Mouse (Mus musculus) lung, adult 2 months (tissue): Measurements from ENCODE around the gene Cacna2d3. TPM values are rescaled to one million over a fixed set of nuclear protein-coding genes. Genes with fewer than 3 reads are reported as not detected.
A peak's percentile ranks its signal among the peaks of the same experiment; 100 is the strongest.

Source experiments
- DNase-seq: peaks from one replicate; pipeline ENCODE4 v3.0.0; 2022
- H3K4me1 ChIP-seq: fragments of 200-500 bp; 2 replicates; pipeline ENCODE4 v1.6.1; 2011; ENCODE audit warnings: low read length; ENCODE audit not compliant: control insufficient read depth, insufficient read depth
- H3K4me3 ChIP-seq: fragments of 200-500 bp; replicated peaks from 2 replicates; pipeline ENCODE3; 2011; ENCODE audit warnings: low read depth, mild to moderate bottlenecking, control low read depth, low read length; ENCODE audit errors: extremely low read depth
- CTCF ChIP-seq: fragments of 200-500 bp; IDR thresholded peaks from 2 replicates; pipeline ENCODE4 v1.5.1; 2011; ENCODE audit warnings: mild to moderate bottlenecking, low read length, control low read depth; ENCODE audit not compliant: insufficient read depth
- POLR2A ChIP-seq: fragments of 200-500 bp; IDR thresholded peaks from 2 replicates; pipeline ENCODE4 v1.6.1; 2011; ENCODE audit warnings: low read depth, mild to moderate bottlenecking, control low read depth, low read length, borderline replicate concordance; ENCODE audit errors: extremely low read depth
- WGBS: fragments of 180-500 bp; shearing (Covaris S2); methylation state at CpG from one replicate; pipeline ENCODE4 v1.1.7; 2018; 5-methylcytosine and 5-hydroxymethylcytosine counted together
- polyA plus RNA-seq: library from polyadenylated mRNA; depleted of rRNA; stranded (reverse); fragments of >200 nt; gene quantifications from 2 replicates; pipeline ENCODE4 v1.2.3, GENCODE M21; 2012

Gene Cacna2d3
- polyA plus RNA-seq, 1 experiment, result 0.38 TPM

DNA sequence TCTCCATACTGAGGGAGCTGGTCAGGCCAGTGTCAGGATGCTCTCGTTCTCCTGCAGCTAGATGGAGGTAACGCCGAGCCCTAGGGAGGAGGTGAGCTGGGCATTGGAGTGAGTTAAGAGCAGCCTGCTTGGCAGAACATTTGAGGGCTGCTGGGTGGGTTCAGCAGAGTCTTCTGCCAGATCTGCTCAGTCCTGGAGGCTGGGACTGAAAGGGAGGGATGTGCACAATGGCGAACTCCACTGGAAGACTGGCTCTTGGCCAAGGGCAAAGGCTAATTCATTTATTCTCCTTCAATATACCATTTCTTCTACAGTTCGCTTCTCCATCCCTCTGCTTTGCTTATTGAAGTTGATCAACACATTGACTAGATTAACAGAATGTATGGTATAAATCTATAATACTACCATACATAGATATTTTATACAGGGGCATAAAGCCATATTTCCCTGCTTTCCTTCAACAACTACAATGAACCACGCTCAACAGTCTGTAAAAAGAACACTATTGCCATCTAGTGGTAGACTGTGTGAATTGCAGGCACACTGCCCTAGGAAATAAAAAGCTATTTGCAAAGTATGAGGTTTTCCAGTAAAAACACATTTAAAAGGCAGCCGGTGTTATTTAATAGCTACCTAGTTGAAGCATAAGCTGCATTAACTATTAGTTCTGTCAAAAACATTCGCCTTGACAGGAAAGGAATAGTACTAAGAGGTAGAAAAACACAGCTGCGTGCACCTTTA is 611.1 kb downstream of the Cacna2d3 start:
- TF ChIP-seq CTCF (no peak), POLR2A (no peak)
- Histone ChIP-seq H3K4me3 (no peak overlapping the region), H3K4me1 (no peaks in the 10 kb centered on the region)
- DNase-seq, result no peak
- WGBS, result 78% methylated on average over 9 of the region's 9 CpGs

DNA sequence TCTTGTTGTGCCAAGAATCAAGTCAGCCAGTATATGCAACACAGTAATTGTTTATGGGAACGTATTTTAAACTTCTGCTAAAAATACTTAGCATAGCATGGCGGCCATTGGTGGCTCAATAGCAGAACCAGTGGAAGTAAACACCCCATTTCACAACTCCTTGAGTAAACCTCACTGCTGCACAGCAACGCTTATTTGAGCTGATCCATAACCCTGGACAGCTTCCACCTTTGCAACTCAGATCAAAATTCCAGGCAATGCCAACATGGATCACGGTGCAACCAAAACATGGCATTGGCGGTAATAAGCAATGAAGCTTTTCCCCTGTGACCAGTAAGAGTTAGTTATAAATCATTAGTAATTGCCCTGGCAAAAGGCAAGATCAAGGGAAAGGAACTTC is 614.2 kb downstream of the Cacna2d3 start:
- no peak for TF ChIP-seq POLR2A
- TF ChIP-seq CTCF, result no peak
- Histone ChIP-seq H3K4me3 (no peak overlapping the region), H3K4me1 (no peaks in the 10 kb centered on the region)
- WGBS, result 69% methylated on average over 5 of the region's 5 CpGs
- no peak for DNase-seq

DNA sequence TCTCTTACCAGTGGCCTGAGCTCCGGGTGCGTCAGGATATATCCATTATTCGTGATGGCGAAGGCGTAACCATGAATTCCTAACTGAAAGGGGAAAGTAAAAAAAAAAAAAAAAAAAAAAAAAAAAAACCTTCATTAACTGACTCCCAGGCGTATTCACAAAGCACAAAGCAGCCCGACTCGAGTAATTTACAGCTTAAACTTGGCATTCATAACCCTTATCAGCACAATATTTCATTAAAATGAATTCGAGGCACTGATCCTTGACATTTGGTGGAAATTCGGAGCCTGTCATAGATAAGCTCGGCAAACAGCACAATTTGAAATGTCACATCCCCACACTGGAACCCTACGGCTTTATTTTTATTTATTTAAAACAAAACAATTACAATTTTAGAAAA is 623.9 kb downstream of the Cacna2d3 start:
- no peak for DNase-seq
- H3K4me3 ChIP-seq, result no peak overlapping the region
- H3K4me1 ChIP-seq, result no peaks in the 10 kb centered on the region
- TF ChIP-seq POLR2A, result no peak
- no peak for TF ChIP-seq CTCF
- 64% methylated on average over 12 of the region's 12 CpGs for WGBS

DNA sequence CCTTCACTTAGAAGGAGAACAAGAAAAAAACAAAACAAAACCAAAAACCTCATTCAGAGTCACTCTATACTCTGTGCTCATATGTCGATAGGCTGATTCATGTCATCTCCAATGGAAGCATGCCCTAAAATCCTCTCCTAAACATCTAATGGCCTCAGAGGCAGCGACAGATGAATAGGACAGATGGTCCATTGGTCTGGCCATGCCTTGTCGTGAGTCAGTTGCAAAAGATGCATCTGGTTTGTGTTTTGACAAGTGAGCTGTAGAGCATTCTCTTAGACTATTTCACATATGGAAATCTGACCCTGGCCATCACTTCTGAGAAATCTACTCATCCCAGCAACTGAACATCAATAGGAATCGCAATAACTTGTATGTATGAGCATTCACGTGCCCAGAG is 626.2 kb downstream of the Cacna2d3 start:
- 86% methylated on average over 5 of the region's 5 CpGs for WGBS
- Histone ChIP-seq H3K4me3 (no peak overlapping the region), H3K4me1 (no peaks in the 10 kb centered on the region)
- TF ChIP-seq CTCF (no peak), POLR2A (no peak)
- no peak for DNase-seq

DNA sequence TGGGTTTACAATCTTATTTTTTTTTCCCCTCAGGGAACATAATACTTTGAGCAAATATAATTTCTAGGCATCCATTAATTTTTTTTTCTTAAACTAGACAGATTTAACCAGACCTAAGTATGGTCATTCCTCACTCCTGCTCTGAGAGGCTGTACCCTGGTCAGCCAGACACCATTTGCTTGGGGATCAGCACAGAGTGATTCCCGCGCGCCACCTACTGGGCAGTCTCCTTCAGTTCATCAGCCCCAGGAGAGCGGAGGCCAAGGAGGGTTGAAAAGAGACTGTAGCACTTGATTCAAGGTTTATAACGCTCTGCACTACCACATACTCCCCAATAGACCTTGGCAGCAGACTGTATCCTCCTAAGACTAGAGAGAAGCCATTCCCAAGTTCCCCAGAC is 631.6 kb downstream of the Cacna2d3 start:
- TF ChIP-seq POLR2A, result no peak
- peak; percentile 67 for TF ChIP-seq CTCF
- peak; percentile 64 for DNase-seq
- 9% methylated on average over 5 of the region's 5 CpGs for WGBS

DNA sequence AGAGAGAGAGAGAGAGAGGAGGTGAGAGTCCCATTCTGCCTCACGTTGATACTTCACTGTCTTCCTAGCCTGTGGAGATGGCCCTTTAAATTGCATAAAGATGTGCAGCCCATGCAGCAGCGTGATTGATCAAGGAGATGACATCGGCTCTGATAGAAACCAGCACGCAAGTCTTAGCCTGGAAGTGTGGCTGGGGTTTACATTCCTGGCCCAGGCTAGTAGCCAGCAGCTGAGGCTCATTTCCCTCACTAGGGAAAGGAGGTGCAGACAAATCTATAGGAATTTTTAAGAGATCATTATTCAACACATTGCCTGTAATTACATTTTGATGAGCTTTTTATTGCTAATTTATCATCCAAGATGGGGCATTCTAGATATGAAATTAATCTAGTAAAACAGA is 635.1 kb downstream of the Cacna2d3 start:
- TF ChIP-seq CTCF (no peak), POLR2A (no peak)
- WGBS, result 39% methylated on average over 4 of the region's 4 CpGs
- Histone ChIP-seq H3K4me3 (no peak overlapping the region), H3K4me1 (no peaks in the 10 kb centered on the region)
- no peak for DNase-seq

More for the DNA sequence above, 631.6 kb downstream of the Cacna2d3 start:
- no peak overlapping the region for H3K4me3 ChIP-seq
- H3K4me1 ChIP-seq, result no peaks in the 10 kb centered on the region

DNA sequence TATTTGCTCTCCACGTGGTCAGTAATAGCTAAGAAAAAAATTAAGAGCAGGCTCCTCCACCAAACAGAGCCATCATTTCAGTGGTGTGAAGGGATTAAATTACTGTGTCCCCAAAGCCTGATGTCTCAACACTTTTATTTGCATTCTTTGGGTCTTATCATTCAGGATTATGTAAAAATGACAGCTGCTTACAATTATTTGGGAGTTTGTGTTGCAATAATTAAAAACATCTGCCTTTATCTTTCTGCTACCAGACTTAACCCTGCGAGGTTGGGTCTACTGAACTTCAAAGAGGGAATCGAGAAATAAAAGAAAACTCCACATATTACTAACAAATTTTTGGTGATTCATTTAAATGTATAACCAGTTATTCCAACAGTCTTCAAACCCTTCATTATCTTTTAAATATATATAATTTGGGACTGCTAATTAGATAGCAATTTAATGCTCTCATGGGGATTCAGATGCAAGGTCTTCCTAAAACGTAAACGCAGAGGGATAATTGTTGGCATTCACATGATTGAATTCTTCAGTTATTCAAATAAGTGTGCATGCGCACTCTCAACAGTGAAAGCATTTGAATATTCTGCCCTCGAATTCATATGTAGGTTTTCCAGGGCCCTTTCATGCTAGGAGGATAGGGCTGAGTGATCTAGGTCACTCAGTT is 636.0 kb downstream of the Cacna2d3 start:
- no peak for DNase-seq

DNA sequence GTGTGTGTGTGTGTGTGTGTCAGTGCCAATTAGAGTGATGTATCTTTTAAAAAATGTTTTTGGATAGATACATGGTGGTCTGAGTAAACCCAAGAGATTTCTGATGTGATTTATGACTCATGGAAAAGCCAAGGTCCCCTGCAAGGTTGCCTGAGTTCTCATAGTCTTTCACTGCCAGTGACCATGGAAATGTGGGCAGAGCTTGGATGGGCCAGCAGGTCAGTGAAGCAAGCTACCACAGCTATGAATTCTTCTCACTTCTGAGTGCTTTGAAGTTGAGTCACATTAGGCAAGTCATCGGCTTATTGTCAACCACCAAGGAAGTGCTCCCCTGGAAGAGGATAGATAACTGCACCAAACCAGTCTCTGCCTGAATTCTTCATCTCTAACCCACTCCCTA is 639.5 kb downstream of the Cacna2d3 start:
- no peak for TF ChIP-seq POLR2A
- TF ChIP-seq CTCF, result no peak
- 68% methylated on average over 1 of the region's 1 CpGs for WGBS
- DNase-seq, result no peak
- Histone ChIP-seq H3K4me1 (no peaks in the 10 kb centered on the region), H3K4me3 (no peak overlapping the region)

More for the DNA sequence above, 636.0 kb downstream of the Cacna2d3 start:
- TF ChIP-seq POLR2A (no peak), CTCF (no peak)
- no peak overlapping the region for H3K4me3 ChIP-seq
- 63% methylated on average over 7 of the region's 7 CpGs for WGBS
- H3K4me1 ChIP-seq, result no peaks in the 10 kb centered on the region

DNA sequence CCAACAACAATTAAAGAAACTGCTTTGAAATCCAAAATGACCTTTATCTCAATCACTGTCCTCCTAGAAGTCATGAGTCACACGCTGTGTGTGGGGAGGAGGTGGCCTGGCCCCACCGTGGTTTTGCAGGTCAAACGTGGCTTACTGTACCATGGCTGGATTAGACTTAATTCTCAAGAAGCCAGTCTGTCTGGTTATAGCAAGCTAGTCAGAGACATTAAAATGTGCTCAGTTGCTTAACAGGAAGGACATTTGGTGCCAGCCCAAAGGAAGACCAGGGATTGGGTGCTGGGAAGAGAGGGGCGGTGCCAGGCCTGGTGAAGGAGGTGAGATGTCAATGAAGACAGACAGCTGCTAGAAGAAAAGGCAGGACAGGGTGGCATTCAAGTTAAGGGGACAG is 641.0 kb downstream of the Cacna2d3 start:
- 57% methylated on average over 4 of the region's 4 CpGs for WGBS
- no peak for TF ChIP-seq CTCF
- no peak for TF ChIP-seq POLR2A
- no peak for DNase-seq
- Histone ChIP-seq H3K4me3 (no peak overlapping the region), H3K4me1 (no peaks in the 10 kb centered on the region)

DNA sequence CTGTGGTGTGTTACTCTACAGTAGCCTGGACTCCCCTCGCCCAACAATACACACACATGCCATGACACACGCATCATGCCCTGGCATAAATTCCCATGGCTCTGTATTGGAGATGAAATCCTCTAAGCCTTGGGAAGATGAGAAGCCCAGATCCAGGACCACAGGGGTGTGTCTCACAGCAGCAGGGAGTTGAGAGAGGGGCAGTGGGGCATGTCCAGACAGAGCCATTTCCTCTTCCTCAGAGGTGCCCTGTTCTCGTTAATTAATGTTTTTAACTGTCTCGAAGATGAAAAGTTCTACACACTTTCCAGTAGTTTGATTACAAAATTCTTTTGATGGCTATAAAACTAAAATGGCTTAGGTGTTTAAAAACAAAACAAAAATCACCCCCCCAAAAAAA is 641.4 kb downstream of the Cacna2d3 start:
- TF ChIP-seq CTCF (no peak), POLR2A (no peak)
- 79% methylated on average over 4 of the region's 4 CpGs for WGBS
- no peak for DNase-seq
- Histone ChIP-seq H3K4me1 (no peaks in the 10 kb centered on the region), H3K4me3 (no peak overlapping the region)
